Mouse (Mus musculus): Measurements from ENCODE around the gene Habp4. TPM values are rescaled to one million over a fixed set of nuclear protein-coding genes. Genes with fewer than 3 reads are reported as not detected.

Habp4 gene
- polyA plus RNA-seq (2016; fragmentation: Nextera tagmentation; extraction: Ambion mirVana), result 41.0 and 45.2 TPM in 2 replicates

DNA sequence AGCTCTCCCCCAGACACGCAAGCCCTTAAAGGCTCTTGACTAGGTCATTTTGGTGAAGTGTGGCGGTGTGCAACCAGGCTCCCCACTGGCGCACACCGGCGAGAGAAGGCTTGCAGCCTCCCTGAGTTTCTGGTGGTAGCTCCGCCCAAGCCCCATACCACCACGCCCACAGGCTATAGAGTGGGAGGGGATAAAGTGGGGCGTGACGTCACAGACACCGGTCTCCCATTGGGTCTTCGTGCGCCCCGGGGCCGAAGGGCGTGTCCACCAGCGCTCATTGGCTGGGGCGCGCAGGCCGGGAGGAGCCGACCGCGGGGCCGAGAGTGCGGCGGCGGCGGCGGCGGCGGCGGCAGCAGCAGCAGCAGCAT is at the start of gene Habp4:
Gene Habp4, plus strand, starts transcription at position 277 of the 368 bp plus-strand sequence.
- peak within 1 kb of the TSS; percentile 81 for H3K4me3 ChIP-seq
- ATAC-seq (ENCODE audit: low FRiP score, low read depth), result peak; percentile 96
- under 1% methylated on average over 30 of the region's 31 CpGs for WGBS
- H3K9me3 ChIP-seq, result 0 out of 2 replicates have a peak, but pooled peaks cover under 1% of the 10 kb centered on the region
- no peaks in the 10 kb centered on the region for H3K27me3 ChIP-seq (replicated peaks)
- peak within 1 kb of the TSS; percentile 98 for H3K4me2 ChIP-seq (replicated peaks)
- peak within 1 kb of the TSS; percentile 51 for H3K27ac ChIP-seq
- peak within 1 kb of the TSS; percentile 89 for H3K9ac ChIP-seq
- H3K36me3 ChIP-seq, result peaks cover 6% of the 10 kb centered on the region
- peaks cover 13% of the 10 kb centered on the region for H3K4me1 ChIP-seq

DNA sequence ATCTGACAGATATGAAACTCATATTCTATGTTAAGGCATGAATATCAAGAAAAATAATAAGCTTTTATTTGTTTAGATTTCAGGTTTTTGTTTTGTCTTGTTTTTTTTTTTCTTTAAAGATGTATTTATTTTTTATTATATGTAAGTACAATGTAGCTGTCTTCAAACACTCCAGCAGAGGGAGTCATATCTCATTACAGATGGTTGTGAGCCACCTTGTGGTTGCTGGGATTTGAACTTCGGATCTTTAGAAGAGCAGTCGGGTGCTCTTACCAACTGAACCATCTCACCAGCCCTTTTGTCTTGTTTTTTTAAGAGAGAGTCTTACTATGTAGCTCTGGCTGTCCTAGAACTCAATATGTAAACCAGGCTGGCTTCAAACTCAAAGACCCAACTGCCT is 44.2 kb upstream of the Habp4 start:
- no peaks in the 10 kb centered on the region for H3K9me3 ChIP-seq
- H3K4me2 ChIP-seq (replicated peaks), result no peak overlapping the region
- H3K4me1 ChIP-seq, result no peaks in the 10 kb centered on the region
- ATAC-seq (ENCODE audit: low FRiP score, low read depth), result no peak
- H3K9ac ChIP-seq, result no peak overlapping the region
- no peaks in the 10 kb centered on the region for H3K27me3 ChIP-seq (replicated peaks)
- no peak overlapping the region for H3K27ac ChIP-seq
- H3K36me3 ChIP-seq, result no peaks in the 10 kb centered on the region
- no peak overlapping the region for H3K4me3 ChIP-seq
- 52% methylated on average over 2 of the region's 2 CpGs for WGBS

DNA sequence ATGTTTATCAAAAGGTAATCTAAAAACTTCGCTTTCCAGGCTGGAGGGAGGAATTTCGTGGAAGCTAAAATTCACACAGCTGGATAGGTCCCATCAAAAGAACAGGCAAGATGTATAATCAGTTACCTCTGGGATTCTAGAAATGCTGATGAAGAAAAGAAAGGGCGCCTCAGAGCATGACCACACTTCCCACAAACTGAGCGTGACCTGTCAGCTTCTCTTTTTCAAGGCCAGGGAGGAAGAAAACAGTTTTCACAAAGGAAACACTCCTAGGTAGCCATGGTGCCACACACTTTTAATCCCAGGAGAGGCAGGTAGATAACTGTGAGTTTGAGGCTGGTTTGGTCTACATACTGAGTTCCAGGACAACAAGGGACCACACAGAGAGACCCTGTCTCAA is 40.9 kb upstream of the Habp4 start:
- peaks cover 9% of the 10 kb centered on the region; the same call in 1 of the 2 replicates for H3K9me3 ChIP-seq
- 61% methylated on average over 4 of the region's 4 CpGs for WGBS
- no peak overlapping the region for H3K4me3 ChIP-seq
- no peaks in the 10 kb centered on the region for H3K27me3 ChIP-seq (replicated peaks)
- H3K36me3 ChIP-seq, result no peaks in the 10 kb centered on the region
- H3K4me1 ChIP-seq, result no peaks in the 10 kb centered on the region
- no peak overlapping the region for H3K9ac ChIP-seq
- ATAC-seq (ENCODE audit: low FRiP score, low read depth), result no peak
- no peak overlapping the region for H3K27ac ChIP-seq
- H3K4me2 ChIP-seq (replicated peaks), result no peak overlapping the region

DNA sequence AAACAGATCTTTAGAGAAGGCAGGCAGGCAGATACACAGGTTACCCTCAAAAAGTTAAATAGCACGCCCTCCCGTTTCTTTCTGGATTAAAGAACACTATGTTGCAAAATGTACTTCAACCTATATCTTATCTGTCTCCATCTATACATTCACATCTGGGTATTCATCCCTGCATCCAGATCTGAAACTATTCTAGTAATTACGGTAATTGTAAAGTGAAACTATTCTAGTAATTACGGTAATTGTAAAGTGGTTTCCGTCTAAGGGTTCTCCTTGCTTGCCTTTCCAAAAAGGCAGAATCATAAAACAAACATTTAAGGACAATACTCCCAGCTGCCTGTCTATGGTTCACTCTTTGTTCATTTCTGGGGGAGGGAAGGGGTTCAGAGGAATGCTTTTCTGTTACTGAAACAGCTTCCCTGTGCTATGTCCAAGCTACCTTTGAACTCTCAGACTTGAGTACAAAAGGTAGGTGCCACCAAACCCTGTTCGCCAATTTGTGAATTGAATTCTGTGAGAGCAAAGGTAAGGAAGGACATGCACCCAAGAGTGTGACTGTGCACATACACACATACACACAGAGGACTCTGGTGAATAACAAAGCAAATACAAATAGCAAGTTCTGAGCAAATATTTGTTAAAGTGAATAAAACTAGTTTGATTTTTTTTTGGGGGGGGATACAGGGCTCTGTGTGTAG is 38.0 kb upstream of the Habp4 start:
- Histone ChIP-seq H3K27ac (no peak overlapping the region), H3K4me1 (no peaks in the 10 kb centered on the region), H3K36me3 (no peaks in the 10 kb centered on the region), H3K27me3 (replicated peaks) (no peaks in the 10 kb centered on the region), H3K4me3 (no peak overlapping the region), H3K9ac (no peak overlapping the region), H3K9me3 (peaks cover 9% of the 10 kb centered on the region; the same call in 1 of the 2 replicates), H3K4me2 (replicated peaks) (no peak overlapping the region)
- no peak for ATAC-seq (ENCODE audit: low FRiP score, low read depth)
- 27% methylated on average over 6 of the region's 6 CpGs for WGBS

- H3K9ac ChIP-seq, result no peak overlapping the region
- H3K4me2 ChIP-seq (replicated peaks), result no peak overlapping the region
- no peak overlapping the region for H3K4me3 ChIP-seq
- no peak for ATAC-seq (ENCODE audit: low FRiP score, low read depth)
- H3K27me3 ChIP-seq (replicated peaks), result no peaks in the 10 kb centered on the region
- H3K27ac ChIP-seq, result no peak overlapping the region
- 93% methylated on average over 6 of the region's 6 CpGs for WGBS
- no peaks in the 10 kb centered on the region for H3K36me3 ChIP-seq
- peaks cover 9% of the 10 kb centered on the region; the same call in 1 of the 2 replicates for H3K9me3 ChIP-seq
- H3K4me1 ChIP-seq, result 0 out of 2 replicates have a peak, but pooled peaks cover 5% of the 10 kb centered on the region
These were observed 36.7 kb upstream of the Habp4 start for GRCm38 (mm10) chr13:64124886-64125285.

- 0 out of 2 replicates have a peak, but pooled peaks cover 5% of the 10 kb centered on the region for H3K4me1 ChIP-seq
- ATAC-seq (ENCODE audit: low FRiP score, low read depth), result no peak
- WGBS, result 64% methylated on average over 4 of the region's 4 CpGs
These were observed 35.3 kb upstream of the Habp4 start for GRCm38 (mm10) chr13:64126316-64126715.

DNA sequence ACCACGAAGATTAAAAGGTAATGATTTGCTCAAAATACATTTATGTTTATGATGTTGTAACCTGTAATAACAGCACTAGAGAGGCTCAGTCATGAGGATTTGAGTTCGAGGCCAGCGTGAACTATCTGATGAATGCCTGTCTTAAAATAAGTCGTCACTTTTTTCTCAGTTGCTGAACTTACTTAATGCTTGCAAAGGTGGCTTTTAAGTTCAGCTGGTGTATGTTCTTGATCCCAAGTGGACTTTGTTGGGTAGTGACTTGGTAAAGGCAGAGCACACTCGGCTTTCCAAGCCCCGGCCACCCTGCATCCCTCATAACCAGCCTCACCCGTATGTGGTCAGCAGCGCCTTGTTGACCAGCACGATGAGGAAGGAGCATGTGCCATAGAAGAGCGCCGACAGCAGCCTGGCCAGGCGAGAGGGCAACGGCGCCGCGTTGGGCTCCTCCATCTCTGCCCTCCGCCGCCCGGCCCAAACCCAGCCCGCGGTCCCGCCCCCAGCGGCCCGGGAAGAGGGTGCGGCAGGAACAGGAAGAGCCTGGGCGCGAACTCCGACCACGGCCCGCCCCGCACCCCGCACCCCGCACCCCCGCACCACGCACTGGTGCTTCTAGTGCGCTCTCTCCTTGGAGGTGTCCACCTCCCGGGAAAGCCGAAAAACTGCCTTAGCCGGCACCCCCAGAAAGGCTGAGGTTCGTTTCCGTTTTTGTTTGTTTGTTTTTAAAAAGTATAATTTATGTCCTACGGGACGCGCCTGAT is 32.6 kb upstream of the Habp4 start, which contains the start of gene Slc35d2:
Gene Slc35d2, minus strand, starts transcription at position 511 of the 758 bp plus-strand sequence.
- Histone ChIP-seq H3K4me3 (peak within 1 kb of the TSS; percentile 47), H3K27ac (no peak within 1 kb of the TSS), H3K36me3 (no peaks in the 10 kb centered on the region), H3K4me2 (replicated peaks) (peak within 1 kb of the TSS; percentile 84), H3K9ac (peak within 1 kb of the TSS; percentile 64), H3K27me3 (replicated peaks) (no peaks in the 10 kb centered on the region), H3K9me3 (no peaks in the 10 kb centered on the region), H3K4me1 (0 out of 2 replicates have a peak, but pooled peaks cover 5% of the 10 kb centered on the region)
- ATAC-seq (ENCODE audit: low FRiP score, low read depth), result peak; percentile 73
- WGBS, result 10% methylated on average over 44 of the region's 44 CpGs

More at GRCm38 (mm10) chr13:64126316-64126715, 35.3 kb upstream of the Habp4 start:
- H3K9me3 ChIP-seq, result peaks cover 9% of the 10 kb centered on the region; the same call in 1 of the 2 replicates
- H3K27me3 ChIP-seq (replicated peaks), result no peaks in the 10 kb centered on the region
- no peak overlapping the region for H3K27ac ChIP-seq
- H3K9ac ChIP-seq, result no peak overlapping the region
- no peak overlapping the region for H3K4me3 ChIP-seq
- H3K36me3 ChIP-seq, result no peaks in the 10 kb centered on the region
- no peak overlapping the region for H3K4me2 ChIP-seq (replicated peaks)

DNA sequence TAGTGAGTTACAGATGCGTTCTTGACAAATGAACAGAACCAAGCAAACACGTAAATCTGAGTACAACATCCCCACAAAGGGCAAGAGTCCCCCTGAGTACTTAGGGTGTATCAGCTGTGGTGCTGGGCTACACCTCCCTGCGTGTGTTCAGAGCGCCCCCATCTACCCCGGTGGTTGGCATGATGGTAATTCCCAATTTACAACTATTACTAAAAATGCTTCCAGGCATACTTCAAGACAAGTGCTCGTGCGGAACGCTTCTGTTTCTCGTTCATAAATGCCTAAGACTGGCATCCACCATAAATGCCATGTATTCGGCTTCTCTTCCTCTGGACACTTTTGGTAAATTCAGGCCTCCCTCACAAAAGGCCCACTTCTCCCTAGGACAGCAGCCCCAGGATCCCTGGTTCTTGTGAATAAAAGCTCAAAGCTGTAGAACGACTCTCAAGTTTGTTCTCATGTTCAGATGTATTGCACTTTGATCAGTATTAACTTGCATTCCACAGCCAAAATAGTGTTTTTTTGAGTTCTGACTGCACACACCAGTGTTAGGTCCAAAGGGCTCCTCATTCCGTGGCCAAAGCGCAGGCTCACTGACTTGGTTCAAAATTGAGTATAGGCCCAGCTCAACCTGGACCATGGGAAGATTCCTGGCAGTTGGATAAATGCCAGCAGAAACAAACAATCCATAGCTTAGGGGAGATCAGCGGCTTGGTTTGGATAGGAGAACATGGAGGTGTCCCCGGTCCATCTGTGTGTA is 31.8 kb upstream of the Habp4 start:
- no peak overlapping the region for H3K27ac ChIP-seq
- WGBS, result 42% methylated on average over 15 of the region's 15 CpGs
- H3K4me2 ChIP-seq (replicated peaks), result peak overlapping the region; percentile 84
- peak; percentile 87 for ATAC-seq (ENCODE audit: low FRiP score, low read depth)
- H3K27me3 ChIP-seq (replicated peaks), result no peaks in the 10 kb centered on the region
- 0 out of 2 replicates have a peak, but pooled peaks cover 5% of the 10 kb centered on the region for H3K4me1 ChIP-seq
- peaks cover under 1% of the 10 kb centered on the region; the same call in 1 of the 2 replicates for H3K36me3 ChIP-seq
- peak overlapping the region; percentile 64; the same call in 1 of the 2 replicates for H3K9ac ChIP-seq
- no peaks in the 10 kb centered on the region for H3K9me3 ChIP-seq
- peak overlapping the region; percentile 47 for H3K4me3 ChIP-seq

GRCm38 (mm10) chr13:64150121-64150520 is 11.5 kb upstream of the Habp4 start:
- H3K27ac ChIP-seq, result no peak overlapping the region
- ATAC-seq (ENCODE audit: low FRiP score, low read depth), result no peak
- H3K4me3 ChIP-seq, result no peak overlapping the region
- no peaks in the 10 kb centered on the region for H3K9me3 ChIP-seq
- no peaks in the 10 kb centered on the region for H3K36me3 ChIP-seq
- no peaks in the 10 kb centered on the region for H3K27me3 ChIP-seq (replicated peaks)
- H3K4me1 ChIP-seq, result peaks cover 20% of the 10 kb centered on the region; the same call in 1 of the 2 replicates
- peak overlapping the region; percentile 27 for H3K4me2 ChIP-seq (replicated peaks)
- WGBS, result 72% methylated on average over 5 of the region's 5 CpGs
- no peak overlapping the region for H3K9ac ChIP-seq

- ATAC-seq (ENCODE audit: low FRiP score, low read depth), result peak; percentile 43
- Histone ChIP-seq H3K4me3 (peak overlapping the region; percentile 90), H3K9ac (peak overlapping the region; percentile 75), H3K27ac (peak overlapping the region; percentile 72; the same call in 1 of the 2 replicates), H3K27me3 (replicated peaks) (no peaks in the 10 kb centered on the region), H3K4me1 (peaks cover 20% of the 10 kb centered on the region; the same call in 1 of the 2 replicates), H3K9me3 (no peaks in the 10 kb centered on the region), H3K36me3 (no peaks in the 10 kb centered on the region), H3K4me2 (replicated peaks) (peak overlapping the region; percentile 93)
- WGBS, result under 1% methylated on average over 27 of the region's 42 CpGs
These were observed 9.4 kb upstream of the Habp4 start for GRCm38 (mm10) chr13:64152241-64152669.

GRCm38 (mm10) chr13:64152671-64153082 is 8.9 kb upstream of the Habp4 start:
- H3K36me3 ChIP-seq, result no peaks in the 10 kb centered on the region
- peak overlapping the region; percentile 75 for H3K9ac ChIP-seq
- H3K4me1 ChIP-seq, result peaks cover 20% of the 10 kb centered on the region; the same call in 1 of the 2 replicates
- H3K4me3 ChIP-seq, result peak overlapping the region; percentile 90
- 1% methylated on average over 61 of the region's 61 CpGs for WGBS
- H3K27ac ChIP-seq, result peak overlapping the region; percentile 72
- H3K9me3 ChIP-seq, result no peaks in the 10 kb centered on the region
- ATAC-seq (ENCODE audit: low FRiP score, low read depth), result peak; percentile 63
- peak overlapping the region; percentile 93 for H3K4me2 ChIP-seq (replicated peaks)
- H3K27me3 ChIP-seq (replicated peaks), result no peaks in the 10 kb centered on the region
